Mouse (Mus musculus) right cerebral cortex, adult 18-20 months (tissue): ENCODE measurements around the gene Comt.

Experiments used
- DNase-seq: peaks from one replicate; pipeline ENCODE4 v3.0.0; 2022; ENCODE audit warnings: mixed read lengths

Gene Comt

GRCm38 (mm10) chr16:18409776-18410175, 16.9 kb downstream of the Comt start:
- no peak for DNase-seq

DNA sequence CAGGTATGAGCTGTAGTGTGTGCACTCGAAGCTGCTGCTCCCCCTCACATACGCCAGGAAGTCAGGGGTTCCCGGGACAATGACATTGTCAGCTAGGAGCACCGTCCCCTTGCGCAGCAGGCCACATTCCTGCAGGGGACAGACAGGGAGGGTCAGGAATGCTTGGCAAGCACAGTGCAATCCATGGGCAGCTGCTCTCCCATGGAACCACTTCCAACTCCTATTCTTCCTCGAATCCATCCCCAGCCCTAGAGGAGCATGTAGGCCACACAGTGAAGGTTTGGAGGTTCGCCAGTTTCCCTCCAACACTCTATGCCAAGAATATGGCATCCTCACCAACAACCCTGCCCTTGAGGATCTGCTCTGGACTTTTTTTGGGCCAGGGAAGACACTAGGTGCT, 18.7 kb downstream of the Comt start:
- DNase-seq = no peak

DNA sequence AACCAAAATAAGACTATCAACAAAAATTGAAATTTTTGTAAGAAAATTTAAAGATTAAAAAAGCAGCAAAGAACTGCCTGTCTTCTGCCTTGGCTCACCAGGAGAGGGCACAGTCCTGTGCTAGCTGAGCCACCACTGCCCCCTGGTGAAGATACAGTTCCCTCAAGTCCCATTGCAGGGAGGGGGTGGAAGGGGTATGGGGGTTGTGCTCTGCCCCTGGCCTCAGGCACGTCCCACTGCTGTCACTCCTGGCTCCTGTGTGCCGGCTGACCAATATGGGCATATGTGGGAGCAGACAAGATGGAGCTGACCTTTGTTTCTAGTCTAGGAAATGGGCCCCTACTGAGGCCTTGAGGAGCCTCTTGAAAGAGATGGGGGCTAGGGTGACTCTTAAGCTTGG, 20.4 kb downstream of the Comt start:
- DNase-seq = peak; percentile 66

- DNase-seq = no peak
Observed at GRCm38 (mm10) chr16:18405876-18406275, 20.8 kb downstream of the Comt start.

GRCm38 (mm10) chr16:18405091-18405854, 21.4 kb downstream of the Comt start:
- no peak for DNase-seq

GRCm38 (mm10) chr16:18403285-18403684, 23.4 kb downstream of the Comt start:
- DNase-seq = no peak

GRCm38 (mm10) chr16:18400472-18401216, 26.0 kb downstream of the Comt start:
- DNase-seq = no peak

DNA sequence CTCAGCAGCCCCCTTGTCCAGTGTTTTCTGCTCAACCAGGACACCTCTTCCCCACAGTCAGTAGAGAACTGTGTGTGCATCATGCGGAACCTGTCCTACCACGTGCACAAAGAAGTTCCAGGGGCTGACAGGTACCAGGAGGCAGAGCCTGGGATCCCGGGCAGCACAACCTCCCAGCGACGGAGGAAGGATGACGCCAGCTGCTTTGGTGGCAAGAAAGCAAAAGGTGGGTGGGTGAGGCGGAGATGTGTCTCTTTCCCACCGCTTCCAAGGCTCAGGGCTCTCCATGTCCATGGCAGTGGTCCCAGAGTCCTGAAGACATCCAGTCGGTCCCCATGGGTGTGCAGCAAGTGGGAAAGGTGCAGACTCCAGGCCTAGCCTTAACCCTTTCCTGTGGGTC, 26.6 kb downstream of the Comt start:
- no peak for DNase-seq

DNA sequence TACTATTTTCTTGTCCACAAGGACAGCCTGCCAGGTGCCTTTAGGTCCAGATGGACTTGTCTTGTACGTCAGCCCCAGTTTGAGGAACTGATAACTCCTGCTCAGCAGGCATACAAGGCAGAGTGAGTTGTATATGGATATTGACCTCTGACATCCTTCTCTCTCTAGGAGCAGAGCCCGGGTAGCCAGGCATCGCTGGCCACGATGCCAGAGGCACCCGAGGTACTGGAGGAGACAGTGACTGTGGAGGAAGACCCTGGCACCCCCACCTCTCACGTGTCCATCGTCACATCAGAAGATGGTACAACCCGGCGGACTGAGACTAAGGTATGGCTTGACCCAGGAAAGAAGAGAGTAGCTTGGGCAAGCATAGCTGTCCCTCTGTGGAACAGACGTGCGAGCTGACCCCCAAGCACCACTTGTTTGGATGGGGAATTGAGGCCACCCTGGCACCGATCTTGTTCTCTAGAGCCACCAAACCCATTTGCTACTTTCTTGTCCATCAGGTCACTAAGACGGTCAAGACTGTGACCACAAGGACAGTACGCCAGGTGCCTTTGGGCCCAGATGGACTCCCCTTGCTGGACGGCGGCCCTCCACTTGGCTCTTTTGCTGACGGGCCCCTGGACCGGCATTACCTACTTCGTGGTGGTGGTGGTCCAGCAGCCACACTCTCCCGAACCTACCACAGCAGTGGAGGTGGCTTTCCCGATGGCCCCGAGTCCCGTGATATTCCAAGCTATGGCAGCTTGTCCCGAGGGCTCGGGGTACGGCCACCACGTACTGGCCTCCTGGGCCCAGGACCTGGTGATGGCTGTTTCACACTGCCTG, 29.6 kb downstream of the Comt start:
- DNase-seq = no peak

DNA sequence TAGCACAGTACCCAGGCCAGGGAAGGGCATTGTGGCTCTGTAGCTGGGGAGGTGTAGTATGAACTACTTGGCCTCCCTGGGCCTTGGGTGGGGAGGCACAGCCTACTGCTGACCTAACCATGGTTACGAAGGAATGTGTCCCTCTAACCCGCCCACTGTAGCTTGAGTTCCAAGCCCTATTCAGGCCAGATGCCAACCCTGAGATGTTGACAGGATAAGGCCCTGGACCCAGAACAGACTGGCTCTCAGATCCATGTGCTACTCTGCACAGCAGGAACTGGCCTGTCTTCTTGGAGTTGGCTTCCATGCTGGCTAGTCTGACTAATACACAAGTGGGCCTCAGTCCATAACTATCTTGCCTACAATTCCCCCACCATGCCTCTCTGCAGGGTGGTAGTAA, 30.5 kb downstream of the Comt start:
- DNase-seq = no peak

GRCm38 (mm10) chr16:18395620-18396036, 31.0 kb downstream of the Comt start:
- DNase-seq = no peak

GRCm38 (mm10) chr16:18394777-18395619, 31.7 kb downstream of the Comt start:
- DNase-seq = no peak

GRCm38 (mm10) chr16:18394056-18394455, 32.6 kb downstream of the Comt start:
- DNase-seq = no peak

DNA sequence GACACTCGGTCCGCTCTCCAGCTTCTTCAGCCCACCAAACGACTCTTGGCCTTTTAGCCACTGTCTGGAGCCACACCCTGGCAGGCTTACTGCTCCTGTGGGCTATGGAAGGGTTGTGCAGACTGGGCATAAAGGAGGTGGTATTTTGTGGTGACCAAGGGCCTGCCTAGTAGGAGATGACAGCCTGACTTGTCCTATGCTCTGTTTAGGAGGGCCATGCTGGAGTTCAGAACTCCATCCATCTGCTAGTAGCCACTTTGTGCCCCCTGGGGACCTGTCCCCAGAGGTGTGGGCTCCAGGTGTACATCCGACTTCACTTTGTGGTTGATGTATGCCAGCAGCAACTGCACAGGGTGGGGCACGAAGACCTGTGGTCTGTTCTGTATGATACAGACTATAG, 33.1 kb downstream of the Comt start:
- DNase-seq = no peak

GRCm38 (mm10) chr16:18392469-18393426, 33.9 kb downstream of the Comt start:
- peak; percentile 81 for DNase-seq

DNA sequence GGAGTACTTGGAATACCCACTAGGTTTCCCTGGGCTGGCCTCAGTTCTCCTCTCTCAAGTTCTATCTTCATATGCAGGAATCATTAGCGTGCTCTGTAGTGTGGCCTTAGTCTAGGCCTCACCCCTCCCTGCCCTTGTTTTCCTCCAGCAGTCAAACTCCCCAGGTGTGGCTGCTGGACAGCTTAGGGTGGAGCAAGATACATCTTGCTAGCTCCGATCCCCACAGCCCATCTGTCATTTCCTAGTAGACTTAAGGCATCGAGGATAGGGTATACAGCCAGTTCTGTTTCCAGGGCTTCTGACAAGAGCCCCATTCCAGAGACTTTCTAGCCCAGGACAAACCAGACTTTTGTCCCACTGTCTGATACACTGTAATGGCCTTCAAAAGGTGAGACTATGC, 34.9 kb downstream of the Comt start:
- no peak for DNase-seq

DNA sequence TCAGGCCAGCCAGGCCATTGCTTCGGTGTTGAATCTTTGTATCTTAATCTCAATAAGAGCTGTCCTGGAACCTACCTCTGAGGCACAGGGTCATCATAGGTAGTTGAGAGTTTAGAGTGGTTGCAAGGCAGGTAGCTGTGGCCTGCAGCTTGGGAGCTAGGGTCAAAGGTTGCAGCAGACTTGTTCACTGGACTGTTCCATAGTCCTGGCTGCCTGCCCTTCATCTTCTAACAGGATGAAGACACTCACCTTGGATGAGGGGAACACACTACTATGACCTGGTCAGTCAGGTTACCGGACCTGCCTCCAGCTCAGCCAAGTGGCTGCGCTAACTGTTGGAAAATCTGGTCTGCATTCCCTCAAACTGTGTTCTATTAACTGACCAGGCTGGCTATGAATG, 35.5 kb downstream of the Comt start:
- no peak for DNase-seq

- no peak for DNase-seq
Observed at GRCm38 (mm10) chr16:18390399-18390798, 36.3 kb downstream of the Comt start.

GRCm38 (mm10) chr16:18388583-18389435, 37.8 kb downstream of the Comt start:
- DNase-seq = no peak
